Mouse (Mus musculus) heart, adult 8-10 months (tissue): ENCODE results near the gene Dysf. TPM values are rescaled to one million over a fixed set of nuclear protein-coding genes. Genes with fewer than 3 reads are reported as not detected.
A peak's percentile ranks its signal among the peaks of the same experiment; 100 is the strongest.
"Not testable (repeated sequence)": the region's sequence is repeated elsewhere in the genome, so short reads cannot be mapped to it uniquely, and the experiment has no call there.

Source experiments
- DNase-seq: peaks from one replicate; pipeline ENCODE4 v3.0.0; 2022; ENCODE audit warnings: low spot score
- total RNA-seq, 4 experiments: library from RNA; stranded (reverse); gene quantifications; 2 replicates each; pipeline ENCODE4 v1.2.4; 2022

Dysf gene
- 100 to 1,000 TPM in 3 of 4 experiments, 10 to 100 TPM in 1; 94.9 to 111 (median 106) TPM for total RNA-seq

DNA sequence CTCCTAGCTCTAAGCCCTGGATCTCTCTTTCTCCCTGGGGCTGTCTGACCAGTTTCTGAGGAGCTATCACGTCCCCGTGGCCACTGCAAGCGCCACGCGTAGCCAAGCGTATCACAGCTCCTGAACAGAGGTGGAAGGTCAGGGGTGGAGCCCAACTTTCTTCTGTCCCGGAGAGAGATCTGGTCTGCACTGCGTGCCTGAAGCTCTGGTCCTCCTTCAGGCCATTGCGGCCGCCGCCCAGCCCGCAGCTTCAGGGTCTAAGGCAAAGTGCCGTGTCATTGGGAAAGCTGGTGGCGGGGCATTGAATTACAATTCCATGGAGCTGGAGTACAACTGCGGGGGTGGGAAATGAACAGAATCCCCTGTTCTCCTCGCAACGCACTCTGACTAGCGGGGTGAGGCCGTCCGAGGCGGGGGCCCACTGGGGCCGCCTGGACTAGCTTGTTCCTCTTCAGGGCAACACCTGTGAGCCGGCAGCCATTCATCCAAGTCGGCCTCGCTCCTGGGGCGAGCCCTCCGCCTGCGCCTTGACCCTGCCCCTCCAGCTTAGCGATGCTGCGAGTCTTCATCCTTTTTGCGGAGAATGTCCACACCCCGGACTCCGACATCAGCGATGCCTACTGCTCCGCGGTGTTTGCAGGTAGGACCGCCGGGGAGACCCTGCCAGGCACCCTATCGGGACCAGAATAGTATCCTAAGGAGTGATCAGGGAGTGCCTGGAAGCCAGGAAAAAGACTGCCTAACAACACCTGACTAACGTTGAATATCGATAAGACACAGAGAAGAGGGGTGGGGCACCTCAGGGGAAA, at the start of gene Dysf:
TSS of gene Dysf (plus strand) at position 228 of the 809 bp plus-strand sequence.
- DNase-seq, result peak; percentile 31

DNA sequence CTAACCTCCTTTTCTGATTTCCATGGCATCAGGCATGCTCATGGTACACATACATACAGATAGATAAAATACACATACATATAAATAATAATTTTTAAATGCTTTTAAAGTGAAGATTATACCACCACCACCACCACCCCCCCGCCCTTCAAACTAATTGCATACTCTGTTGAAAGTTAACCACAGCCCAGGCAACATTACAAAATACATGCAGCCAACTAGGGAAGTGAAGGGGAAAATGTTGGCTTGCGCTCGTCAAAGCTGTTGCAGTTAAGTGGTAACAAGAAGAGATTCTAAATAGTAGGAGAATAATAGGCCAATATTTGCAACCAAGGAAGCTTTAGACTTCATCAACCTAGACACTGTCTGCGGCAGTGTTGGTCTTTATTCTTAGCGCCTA, 20.7 kb upstream of the Dysf start:
- no peak for DNase-seq

GRCm38 (mm10) chr6:84002716-84003115, 5.7 kb upstream of the Dysf start:
- no peak for DNase-seq

DNA sequence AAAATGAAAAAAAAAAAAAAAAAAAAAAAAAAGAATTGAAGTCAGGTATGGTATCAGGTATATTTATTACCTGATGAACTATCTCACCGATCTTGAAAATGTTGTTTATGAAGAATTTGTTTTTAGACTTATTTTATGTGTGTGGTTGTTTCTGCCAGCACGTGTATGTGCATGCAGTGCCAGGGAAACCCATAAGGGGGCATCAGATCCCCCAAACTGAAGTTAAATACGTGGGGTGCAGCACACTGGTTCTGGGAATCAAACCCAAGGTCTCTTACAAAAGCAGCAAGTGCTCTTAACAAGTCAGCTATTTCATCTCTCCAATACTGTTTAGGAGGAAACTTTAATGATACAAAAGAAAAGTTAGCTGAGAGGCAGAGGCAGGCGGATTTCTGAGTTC, 4.1 kb upstream of the Dysf start:
- no peak for DNase-seq

GRCm38 (mm10) chr6:84009172-84009872, 932 bp downstream of the Dysf start:
- peak; percentile 33 for DNase-seq

GRCm38 (mm10) chr6:84009915-84010302, 1.5 kb downstream of the Dysf start:
- no peak for DNase-seq

- DNase-seq, result peak; percentile 80
These were observed 2.2 kb downstream of the Dysf start for GRCm38 (mm10) chr6:84010303-84011225.

DNA sequence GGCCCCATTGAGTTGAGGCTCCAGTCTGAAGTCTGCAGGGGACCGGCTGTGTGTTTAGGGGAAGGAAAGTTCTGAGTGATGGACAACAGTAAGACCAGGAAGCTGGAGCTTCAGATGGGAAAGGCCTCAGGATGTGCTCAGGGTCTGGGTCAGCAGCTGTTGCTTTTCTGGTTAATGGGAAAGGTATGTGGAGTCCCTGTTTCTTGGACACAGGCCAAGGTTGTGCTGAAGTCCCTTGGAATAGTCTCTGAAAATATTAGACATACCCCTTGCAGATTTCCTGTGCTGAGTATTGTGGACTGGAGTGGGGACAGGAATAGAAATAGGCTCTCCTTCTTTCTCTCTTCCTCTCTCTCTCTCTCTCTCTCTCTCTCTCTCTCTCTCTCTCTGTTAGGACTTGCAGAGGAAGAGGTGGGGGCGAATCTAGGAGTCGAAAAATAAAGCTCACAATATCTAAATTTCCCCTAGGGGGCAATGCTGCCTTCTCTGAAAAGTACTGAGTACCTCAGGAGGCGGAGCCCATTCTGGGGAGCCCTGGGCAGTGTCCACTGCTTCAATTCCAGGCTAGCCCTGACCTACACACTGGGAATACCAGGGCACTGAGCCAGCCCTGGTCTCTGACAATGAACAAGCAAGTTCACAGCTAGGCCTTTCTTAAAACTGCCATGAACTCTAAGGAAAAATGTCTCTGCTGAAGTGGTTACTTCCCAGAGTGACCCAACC, 6.7 kb downstream of the Dysf start:
- not testable (repeated sequence) for DNase-seq

DNA sequence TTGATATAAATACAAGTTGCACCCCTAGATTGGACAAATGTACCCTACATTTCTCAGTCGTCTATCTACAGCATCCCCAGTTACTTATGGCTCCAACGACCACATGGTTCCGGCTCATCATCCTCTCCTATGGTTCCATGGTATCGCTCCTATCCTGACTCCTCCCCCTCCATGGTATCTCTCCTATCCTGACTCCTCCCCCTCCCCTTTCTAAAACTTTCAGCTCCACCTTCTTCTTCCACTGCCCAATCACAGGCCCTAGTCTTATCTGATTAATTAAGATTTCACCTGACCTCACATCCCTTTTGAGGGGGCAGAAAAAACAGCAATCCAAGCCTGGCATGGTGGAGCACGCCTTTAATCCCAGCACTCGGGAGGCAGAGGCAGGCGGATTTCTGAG, 8.5 kb downstream of the Dysf start:
- DNase-seq, result no peak

DNA sequence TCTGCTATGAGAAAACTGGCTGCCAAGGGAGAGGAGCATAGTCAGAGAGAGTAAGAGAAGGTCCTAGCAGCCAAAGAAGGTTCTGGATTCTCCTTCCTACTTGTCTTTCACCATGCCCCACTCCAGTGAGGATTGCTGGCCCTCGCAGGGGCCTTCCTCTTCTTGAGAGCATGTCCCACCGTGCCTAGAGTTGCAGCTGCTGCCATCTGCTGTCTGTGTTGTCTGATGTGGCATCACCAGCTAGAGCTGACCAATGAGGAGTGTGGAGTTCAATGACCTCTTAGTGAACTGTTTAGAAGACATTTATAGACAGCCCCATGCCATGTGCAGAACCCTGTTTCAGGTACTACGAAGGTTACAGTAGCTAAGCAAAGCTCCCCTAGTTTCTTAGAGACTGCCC, 9.0 kb downstream of the Dysf start:
- no peak for DNase-seq

DNA sequence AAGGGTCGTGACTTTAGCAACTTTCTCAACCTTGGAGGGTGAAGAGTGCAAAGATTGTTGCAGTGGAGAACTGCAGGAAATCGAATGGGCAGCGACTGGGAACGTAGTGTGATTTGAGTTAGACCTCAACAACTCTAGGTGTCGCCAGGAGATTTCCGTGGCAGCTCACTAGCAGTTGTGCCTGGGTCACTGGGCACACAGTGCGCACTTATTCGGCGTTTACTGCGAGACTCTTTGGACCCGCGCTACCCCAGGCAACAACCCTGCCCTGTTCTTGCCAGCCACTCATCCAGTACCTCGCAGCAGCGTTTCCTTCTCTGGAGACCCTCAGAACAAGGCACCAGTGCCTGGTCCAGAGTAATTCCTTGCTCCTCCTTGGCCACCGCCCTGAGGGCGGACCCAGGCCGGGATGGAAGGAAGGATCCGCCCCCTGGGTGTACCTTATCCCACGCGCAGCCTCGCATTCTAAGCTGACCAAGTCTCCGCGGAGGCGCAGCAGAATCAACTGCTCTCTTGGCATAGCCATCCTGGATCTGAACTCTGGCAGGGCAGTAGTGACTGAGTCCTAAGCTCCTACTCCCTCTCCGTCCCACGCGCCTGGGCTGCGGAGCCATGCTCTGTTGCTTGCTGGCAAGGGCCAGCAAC, 10.6 kb downstream of the Dysf start:
- peak; percentile 78 for DNase-seq

DNA sequence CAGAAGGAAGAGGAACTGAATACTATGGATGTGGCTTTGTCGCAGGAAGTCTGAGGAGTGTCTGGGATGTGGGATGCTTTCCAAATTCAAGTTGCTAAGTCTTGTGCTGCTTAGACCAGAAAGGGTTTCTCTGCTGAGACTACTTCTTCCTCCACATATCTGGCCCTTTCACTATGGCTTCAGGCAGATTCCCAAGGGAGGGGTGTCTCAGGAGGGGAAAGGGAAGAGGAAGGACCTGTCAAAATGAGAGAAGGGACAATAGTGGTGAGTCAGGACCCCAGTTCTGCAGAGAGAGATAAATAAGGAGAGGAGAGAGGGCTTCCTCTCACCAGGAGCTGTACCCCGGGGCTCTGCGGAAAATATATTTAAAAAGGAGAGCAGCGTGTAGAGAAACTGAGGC, 11.6 kb downstream of the Dysf start:
- DNase-seq, result peak; percentile 28

DNA sequence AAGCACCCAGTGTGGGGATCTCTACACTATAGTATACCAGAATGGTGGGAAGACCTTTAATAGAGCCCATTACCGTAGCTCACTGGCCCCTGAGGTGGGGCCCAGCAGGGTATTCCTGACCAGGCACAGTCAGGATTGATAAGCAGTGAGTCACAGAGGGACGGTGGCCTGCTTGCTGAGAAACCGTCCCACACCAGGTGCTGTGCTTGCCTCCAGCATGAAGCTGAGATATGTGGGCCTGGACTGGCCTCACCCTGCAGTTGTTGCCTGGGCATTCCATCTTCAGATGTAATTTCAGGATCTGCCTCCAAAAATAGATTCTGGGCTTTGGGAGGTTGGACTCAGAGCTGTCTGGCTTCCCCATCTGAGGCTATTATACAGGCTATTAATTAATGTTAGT, 13.6 kb downstream of the Dysf start:
- DNase-seq, result no peak

GRCm38 (mm10) chr6:84025636-84026035, 17.2 kb downstream of the Dysf start:
- DNase-seq, result no peak

GRCm38 (mm10) chr6:84028791-84029190, 20.4 kb downstream of the Dysf start:
- no peak for DNase-seq

- DNase-seq, result no peak
These were observed 21.4 kb downstream of the Dysf start for GRCm38 (mm10) chr6:84029775-84030174.

DNA sequence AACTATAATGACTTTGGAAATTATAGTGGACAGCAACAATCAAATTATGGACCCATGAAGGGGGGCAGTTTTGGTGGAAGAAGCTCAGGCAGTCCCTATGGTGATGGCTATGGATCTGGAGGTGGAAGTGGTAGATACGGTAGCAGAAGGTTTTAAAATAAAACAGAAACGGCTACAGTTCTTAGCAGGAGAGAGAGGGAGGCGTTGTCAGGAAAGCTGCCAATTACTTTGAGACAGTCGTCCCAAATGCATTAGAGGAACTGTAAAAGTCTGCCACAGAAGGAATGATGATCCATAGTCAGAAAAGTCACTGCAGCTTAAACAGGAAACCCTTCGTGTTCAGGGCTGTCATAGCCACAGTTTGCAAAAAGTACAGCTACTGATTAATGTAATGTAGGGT, 24.1 kb downstream of the Dysf start:
- DNase-seq, result not testable (repeated sequence)

- no peak for DNase-seq
These were observed 35.0 kb downstream of the Dysf start for GRCm38 (mm10) chr6:84043251-84043940.

DNA sequence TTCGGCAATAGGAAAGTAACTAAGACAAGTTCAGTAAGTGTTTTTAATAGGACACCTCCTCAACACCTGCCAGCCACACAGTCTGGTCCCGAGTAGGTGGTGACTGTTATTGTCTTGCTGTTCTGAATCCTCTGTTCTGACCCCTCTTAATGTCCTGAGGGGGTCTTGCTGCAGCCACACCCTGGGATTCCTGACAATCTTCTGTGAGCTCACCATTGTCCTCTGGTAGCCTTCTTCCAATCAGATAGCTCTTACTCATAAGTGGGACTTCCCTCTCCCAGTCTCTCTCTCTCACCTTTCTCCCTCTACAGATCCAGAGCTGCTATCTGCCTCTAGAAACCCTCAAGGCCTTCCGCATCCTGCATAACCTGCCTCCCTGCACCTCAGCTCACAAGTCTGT, 36.3 kb downstream of the Dysf start:
- no peak for DNase-seq

GRCm38 (mm10) chr6:84048856-84049255, 40.5 kb downstream of the Dysf start:
- peak; percentile 34 for DNase-seq
